Mouse (Mus musculus): ENCODE results near the gene Dpp6.

GRCm38 (mm10) chr5:27324346-27324928 is 507.4 kb downstream of the Dpp6 start:
- TF ChIP-seq POLR2A (IDR thresholded peaks at IDR 0.05; ENCODE audit: insufficient read depth, low read depth, low read length) (no peak), CTCF (IDR thresholded peaks at IDR 0.05) (no peak), EP300 (IDR thresholded peaks at IDR 0.05; ENCODE audit: insufficient read depth, low read depth, low read length) (no peak)
